Mouse (Mus musculus) heart, postnatal 0 days (tissue): ENCODE data around the gene Arl5b.

Source experiments
- CTCF ChIP-seq: IDR thresholded peaks from 2 replicates; pipeline ENCODE4 v1.5.1; 2016; ENCODE audit warnings: antibody characterized with exemption, control low read depth, low read depth
- EP300 ChIP-seq: IDR thresholded peaks from 2 replicates; pipeline ENCODE4 v1.6.1; 2016; ENCODE audit warnings: antibody characterized with exemption, low read depth

DNA sequence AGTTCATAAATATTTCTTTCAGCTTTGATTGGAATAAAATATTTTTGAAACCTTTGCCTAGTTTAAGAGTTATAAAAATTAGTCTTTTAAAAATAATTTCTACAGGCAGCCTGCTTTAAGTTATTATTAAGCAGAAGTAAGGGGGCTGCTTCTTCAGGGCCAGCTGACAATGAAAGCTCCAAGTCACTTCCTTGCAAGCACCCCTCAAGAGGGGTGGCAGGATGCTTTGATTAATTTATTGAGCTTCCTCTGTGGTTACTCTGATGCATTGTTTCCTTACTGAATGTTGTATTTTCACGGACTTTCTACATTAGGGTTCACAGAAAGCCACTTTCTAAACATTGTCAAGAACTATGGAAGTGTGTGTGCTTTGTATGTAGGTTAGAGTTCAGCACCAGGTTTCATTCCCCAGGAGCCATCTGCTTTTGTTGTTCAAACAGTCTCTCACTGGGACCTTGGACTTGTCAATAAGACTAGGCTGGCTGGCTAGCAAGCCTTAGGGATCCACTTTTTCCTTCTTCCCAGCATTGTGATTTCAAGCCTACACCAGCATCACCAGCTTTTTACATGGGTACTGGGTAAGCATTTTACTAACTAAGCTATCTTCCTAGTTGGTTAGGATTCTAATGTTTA lies 62.7 kb downstream of the Arl5b start:
- TF ChIP-seq CTCF, result no peak
- TF ChIP-seq EP300, result no peak
